Mouse (Mus musculus): Measurements from ENCODE around the gene Map6. TPM values are rescaled to one million over a fixed set of nuclear protein-coding genes. Genes with fewer than 3 reads are reported as not detected.
"Not testable (repeated sequence)": the region's sequence is repeated elsewhere in the genome, so short reads cannot be mapped to it uniquely, and the experiment has no call there.

Gene Map6
- total RNA-seq, 2 experiments from 2014 or later: 3.0 to 4.3 TPM

GRCm38 (mm10) chr7:99351104-99351801 lies 84.0 kb downstream of the Map6 start:
- intact Hi-C loops (cut with DNase I): loop anchor here (2.0 kb wide), 2 partner anchors 14 to 18 kb away; no protein-coding TSS in a partner anchor
- DNase-seq: peak; percentile 48 to 64

GRCm38 (mm10) chr7:99351802-99352517 lies 84.7 kb downstream of the Map6 start:
- intact Hi-C loops (cut with DNase I): loop anchor here (2.0 kb wide), 2 partner anchors 13 to 19 kb away; no protein-coding TSS in a partner anchor
- DNase-seq: peak; percentile 46 to 49

- intact Hi-C loops (cut with DNase I): no loop called here
- peak; percentile 91 to 93 for DNase-seq
These were observed 85.5 kb downstream of the Map6 start, which contains the start of gene Serpinh1 for GRCm38 (mm10) chr7:99352526-99353400. Gene Serpinh1 (minus strand): TSS chr7:99353239.

- DNase-seq: peak; percentile 80 to 88
- intact Hi-C loops (cut with DNase I): no loop called here
These were observed 88.5 kb downstream of the Map6 start for GRCm38 (mm10) chr7:99355731-99356131.

GRCm38 (mm10) chr7:99356244-99356930 lies 89.1 kb downstream of the Map6 start:
- intact Hi-C loops (cut with DNase I): no loop called here

GRCm38 (mm10) chr7:99357201-99357600 lies 90.0 kb downstream of the Map6 start:
- DNase-seq: peak; percentile 65 to 81

More at GRCm38 (mm10) chr7:99356244-99356930, 89.1 kb downstream of the Map6 start:
- peak; percentile 65 to 81 for DNase-seq

GRCm38 (mm10) chr7:99358371-99358770 lies 91.1 kb downstream of the Map6 start:
- DNase-seq: no peak
- intact Hi-C loops (cut with DNase I): no loop called here

More at GRCm38 (mm10) chr7:99357201-99357600, 90.0 kb downstream of the Map6 start:
- intact Hi-C loops (cut with DNase I): no loop called here

- intact Hi-C loops (cut with DNase I): no loop called here
- peak; percentile 87 to 88 for DNase-seq
These were observed 93.0 kb downstream of the Map6 start for GRCm38 (mm10) chr7:99360021-99360802.

- intact Hi-C loops (cut with DNase I): no loop called here
- no peak for DNase-seq
These were observed 93.7 kb downstream of the Map6 start for GRCm38 (mm10) chr7:99360803-99361414.

- intact Hi-C loops (cut with DNase I): no loop called here
These were observed 94.9 kb downstream of the Map6 start for GRCm38 (mm10) chr7:99362137-99362536.

GRCm38 (mm10) chr7:99365069-99365468 lies 97.8 kb downstream of the Map6 start:
- intact Hi-C loops (cut with DNase I): loop anchor here (1.0 to 2.0 kb wide), 2 partner anchors 14 to 33 kb away; no protein-coding TSS in a partner anchor
- DNase-seq: peak; percentile 71 to 83

More at GRCm38 (mm10) chr7:99362137-99362536, 94.9 kb downstream of the Map6 start:
- no peak for DNase-seq

- intact Hi-C loops (cut with DNase I): no loop called here
- no peak for DNase-seq
These were observed 99.5 kb downstream of the Map6 start for GRCm38 (mm10) chr7:99366716-99367115.

- intact Hi-C loops (cut with DNase I): loop anchor here (10.0 kb wide), 1 partner anchor 190 kb away; no protein-coding TSS in a partner anchor
- DNase-seq: not testable (repeated sequence)
These were observed 107.1 kb downstream of the Map6 start for GRCm38 (mm10) chr7:99374325-99374724.

- peak; percentile 81 to 89 for DNase-seq
- intact Hi-C loops (cut with DNase I): loop anchor here (1.0 to 10.0 kb wide), 2 partner anchors 75 to 189 kb away; no protein-coding TSS in a partner anchor
These were observed 108.2 kb downstream of the Map6 start for GRCm38 (mm10) chr7:99375455-99375854.

GRCm38 (mm10) chr7:99378870-99379269 lies 111.6 kb downstream of the Map6 start:
- intact Hi-C loops (cut with DNase I): loop anchor here (10.0 kb wide), 1 partner anchor 186 kb away; no protein-coding TSS in a partner anchor
- no peak for DNase-seq

- DNase-seq: no peak
- intact Hi-C loops (cut with DNase I): no loop called here
These were observed 113.4 kb downstream of the Map6 start for GRCm38 (mm10) chr7:99380491-99381213.

GRCm38 (mm10) chr7:99381214-99382087 lies 114.2 kb downstream of the Map6 start, which contains the start of gene Gdpd5:
Gene Gdpd5 (plus strand): TSS chr7:99381414.
- intact Hi-C loops (cut with DNase I): no loop called here
- peak; percentile 100 for DNase-seq
